Mouse (Mus musculus) fat pad, adult 2 months (tissue): ENCODE results near the gene Zfp609.

ENCODE experiments used
- DNase-seq: peaks from one replicate; pipeline ENCODE4 v3.0.0-alpha.2; 2011; ENCODE audit warnings: low read depth, low spot score; ENCODE audit errors: extremely low read depth

The Zfp609 gene

GRCm38 (mm10) chr9:65771011-65771664 lies 56.2 kb downstream of the Zfp609 start:
- DNase-seq: no peak

- no peak for DNase-seq
Observed at GRCm38 (mm10) chr9:65762728-65763127, 64.6 kb downstream of the Zfp609 start.

- no peak for DNase-seq
Observed at GRCm38 (mm10) chr9:65759992-65760391, 67.4 kb downstream of the Zfp609 start.

GRCm38 (mm10) chr9:65759256-65759655 lies 68.1 kb downstream of the Zfp609 start:
- no peak for DNase-seq

GRCm38 (mm10) chr9:65757826-65758225 lies 69.5 kb downstream of the Zfp609 start:
- DNase-seq: no peak

- no peak for DNase-seq
Observed at GRCm38 (mm10) chr9:65755673-65756375, 71.5 kb downstream of the Zfp609 start.

- DNase-seq: no peak
Observed at GRCm38 (mm10) chr9:65755164-65755563, 72.2 kb downstream of the Zfp609 start.

GRCm38 (mm10) chr9:65752632-65753031 lies 74.7 kb downstream of the Zfp609 start:
- DNase-seq: no peak

GRCm38 (mm10) chr9:65751906-65752305 lies 75.5 kb downstream of the Zfp609 start:
- peak; percentile 67 for DNase-seq

GRCm38 (mm10) chr9:65748102-65748501 lies 79.3 kb downstream of the Zfp609 start:
- no peak for DNase-seq

GRCm38 (mm10) chr9:65746479-65746878 lies 80.9 kb downstream of the Zfp609 start:
- no peak for DNase-seq

GRCm38 (mm10) chr9:65745456-65745855 lies 81.9 kb downstream of the Zfp609 start:
- DNase-seq: no peak

- DNase-seq: no peak
Observed at GRCm38 (mm10) chr9:65744171-65745082, 82.9 kb downstream of the Zfp609 start.

GRCm38 (mm10) chr9:65743809-65744170 lies 83.6 kb downstream of the Zfp609 start:
- DNase-seq: no peak

GRCm38 (mm10) chr9:65743322-65743721 lies 84.0 kb downstream of the Zfp609 start:
- DNase-seq: no peak

GRCm38 (mm10) chr9:65742777-65743176 lies 84.6 kb downstream of the Zfp609 start:
- DNase-seq: no peak

- no peak for DNase-seq
Observed at GRCm38 (mm10) chr9:65741066-65741852, 86.1 kb downstream of the Zfp609 start.

- DNase-seq: no peak
Observed at GRCm38 (mm10) chr9:65734931-65735330, 92.4 kb downstream of the Zfp609 start.

GRCm38 (mm10) chr9:65728588-65728987 lies 98.8 kb downstream of the Zfp609 start:
- DNase-seq: peak; percentile 88

GRCm38 (mm10) chr9:65727491-65727890 lies 99.9 kb downstream of the Zfp609 start:
- DNase-seq: no peak

- peak; percentile 90 for DNase-seq
Observed at GRCm38 (mm10) chr9:65726431-65726830, 100.9 kb downstream of the Zfp609 start.
